Mouse (Mus musculus) activated CD4-positive, CD25-positive, alpha-beta regulatory T cell, adult 9 weeks (primary cell): ENCODE results near the gene Vmn2r37. TPM values are rescaled to one million over a fixed set of nuclear protein-coding genes. Genes with fewer than 3 reads are reported as not detected.

Experiments used
- polyA plus RNA-seq: library from polyadenylated mRNA; unstranded; fragments of 100-300 nt; shearing (Covaris generic); gene quantifications from one replicate; pipeline ENCODE4 v1.2.1, GENCODE M21; 2017

The Vmn2r37 gene
- not detected for polyA plus RNA-seq

GRCm38 (mm10) chr7:9223553-9223952 is at the start of gene Vmn2r37:
Gene Vmn2r37 (minus strand): TSS chr7:9223653.

Other genes starting within 250 kb of the Vmn2r37 start
- gene Vmn2r39, start 192.9 kb downstream of the Vmn2r37 start, polyA plus RNA-seq: not detected
- not detected for gene Vmn2r38, start 125.8 kb downstream of the Vmn2r37 start, polyA plus RNA-seq